Mouse (Mus musculus): ENCODE results near the gene Gpam. TPM values are rescaled to one million over a fixed set of nuclear protein-coding genes. Genes with fewer than 3 reads are reported as not detected.

Gpam gene
- polyA plus RNA-seq, 2 experiments, result 15.9 to 16.0 TPM

DNA sequence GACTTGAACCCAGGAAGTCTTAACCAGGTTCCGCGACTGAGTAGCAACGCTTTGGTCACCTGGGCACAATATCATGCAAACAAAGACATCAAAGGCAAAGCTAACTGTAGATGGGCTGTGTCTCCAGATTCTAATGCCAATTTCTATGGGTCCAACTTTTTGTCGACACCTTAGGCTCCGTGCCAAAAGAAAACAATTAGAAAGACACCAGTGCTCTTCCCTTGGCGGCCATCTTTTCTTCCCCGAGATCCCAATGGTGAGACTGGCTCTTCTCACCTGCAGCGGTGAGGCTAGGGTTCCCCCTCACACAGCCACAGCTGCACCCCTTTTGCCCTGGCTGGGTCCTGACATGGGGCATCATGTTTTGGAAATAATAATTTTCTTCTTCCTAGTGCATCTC is 64.5 kb downstream of the Gpam start:
- no peak overlapping the region for H3K4me2 ChIP-seq (replicated peaks; ENCODE audit: low read depth, low read length, severe bottlenecking)
- peaks cover 10% of the 10 kb centered on the region; the same call in 1 of the 2 replicates for H3K36me3 ChIP-seq (ENCODE audit: control insufficient read depth, insufficient read depth, low read length)
- no peak for ATAC-seq (ENCODE audit: low FRiP score, low read depth)
- no peak overlapping the region for H3K4me3 ChIP-seq (replicated peaks; ENCODE audit: low read length)
- no peak overlapping the region for H3K9ac ChIP-seq (ENCODE audit: low read depth, low read length, severe bottlenecking)
- no peaks in the 10 kb centered on the region for H3K27me3 ChIP-seq (ENCODE audit: control insufficient read depth, insufficient read depth, low read length)
- DNase-seq (ENCODE audit: low spot score), result no peak
- H3K9me3 ChIP-seq (ENCODE audit: control insufficient read depth, low read length), result no peaks in the 10 kb centered on the region
- H3K27ac ChIP-seq (replicated peaks; ENCODE audit: low read depth, low read length), result no peak overlapping the region
- 91% methylated on average over 8 of the region's 8 CpGs for WGBS
- TF ChIP-seq POLR2A (IDR thresholded peaks at IDR 0.05; ENCODE audit: borderline replicate concordance, extremely low read depth, insufficient read depth, insufficient read length), result no peak
- H3K4me1 ChIP-seq (ENCODE audit: control insufficient read depth, insufficient read depth, low read length), result no peaks in the 10 kb centered on the region

DNA sequence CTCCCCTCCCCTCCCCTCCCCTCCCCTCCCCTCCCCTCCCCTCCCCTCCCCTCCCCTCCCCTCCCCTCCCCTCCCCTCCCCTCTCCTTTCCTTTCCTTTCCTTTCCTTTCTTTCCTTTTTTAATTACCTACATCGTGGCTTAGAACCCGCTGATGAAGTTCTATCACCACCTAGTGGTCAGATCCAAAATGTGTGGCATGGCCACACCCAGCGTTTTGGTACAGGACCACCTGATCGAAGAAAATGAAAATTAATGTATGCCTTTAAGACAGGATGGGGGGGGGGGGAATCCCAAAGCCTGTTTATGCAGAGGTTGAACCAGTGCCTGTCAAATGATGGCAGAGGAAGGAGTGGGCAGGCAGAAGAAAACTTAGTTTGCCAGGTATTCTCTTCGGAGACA is 65.1 kb downstream of the Gpam start:
- DNase-seq (ENCODE audit: low spot score), result peak; percentile 87
- Histone ChIP-seq H3K4me3 (replicated peaks; ENCODE audit: low read length) (no peak overlapping the region), H3K27ac (replicated peaks; ENCODE audit: low read depth, low read length) (no peak overlapping the region), H3K4me2 (replicated peaks; ENCODE audit: low read depth, low read length, severe bottlenecking) (no peak overlapping the region), H3K4me1 (ENCODE audit: control insufficient read depth, insufficient read depth, low read length) (no peaks in the 10 kb centered on the region), H3K27me3 (ENCODE audit: control insufficient read depth, insufficient read depth, low read length) (no peaks in the 10 kb centered on the region), H3K9ac (ENCODE audit: low read depth, low read length, severe bottlenecking) (no peak overlapping the region), H3K9me3 (ENCODE audit: control insufficient read depth, low read length) (no peaks in the 10 kb centered on the region), H3K36me3 (ENCODE audit: control insufficient read depth, insufficient read depth, low read length) (peaks cover 7% of the 10 kb centered on the region; the same call in 1 of the 2 replicates)
- TF ChIP-seq POLR2A (IDR thresholded peaks at IDR 0.05; ENCODE audit: borderline replicate concordance, extremely low read depth, insufficient read depth, insufficient read length), result no peak
- ATAC-seq (ENCODE audit: low FRiP score, low read depth), result peak; percentile 65; the same call in 1 of the 2 replicates
- WGBS, result 32% methylated on average over 5 of the region's 5 CpGs

DNA sequence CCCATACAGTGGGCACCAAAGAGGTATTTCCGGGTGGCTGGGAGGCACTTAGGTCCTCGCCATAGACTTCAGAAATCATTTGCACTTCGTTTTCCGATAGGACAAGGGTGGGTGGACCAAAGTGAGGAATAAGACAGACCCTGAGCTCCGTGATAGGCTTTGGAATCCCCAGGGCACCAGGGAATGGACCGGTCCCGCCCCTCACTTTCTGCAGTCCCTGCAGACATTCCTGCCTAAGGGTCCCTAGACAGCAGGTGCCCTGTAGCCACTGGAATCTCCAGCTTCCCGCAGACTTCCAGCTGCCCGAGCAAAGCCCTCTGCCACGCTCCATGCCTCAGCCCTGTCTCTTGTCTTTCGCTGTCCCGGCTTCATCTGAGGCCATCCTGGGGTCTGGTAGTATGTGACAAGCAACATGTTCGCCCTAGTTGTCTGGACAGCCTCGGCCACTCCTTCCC is 65.6 kb downstream of the Gpam start:
- Histone ChIP-seq H3K4me3 (replicated peaks; ENCODE audit: low read length) (0 out of 2 replicates have a peak overlapping the region, but pooled peaks have one; percentile 16), H3K4me2 (replicated peaks; ENCODE audit: low read depth, low read length, severe bottlenecking) (peak overlapping the region; percentile 41), H3K9me3 (ENCODE audit: control insufficient read depth, low read length) (no peaks in the 10 kb centered on the region), H3K4me1 (ENCODE audit: control insufficient read depth, insufficient read depth, low read length) (no peaks in the 10 kb centered on the region), H3K27me3 (ENCODE audit: control insufficient read depth, insufficient read depth, low read length) (no peaks in the 10 kb centered on the region), H3K27ac (replicated peaks; ENCODE audit: low read depth, low read length) (no peak overlapping the region), H3K9ac (ENCODE audit: low read depth, low read length, severe bottlenecking) (no peak overlapping the region), H3K36me3 (ENCODE audit: control insufficient read depth, insufficient read depth, low read length) (0 out of 2 replicates have a peak, but pooled peaks cover 4% of the 10 kb centered on the region)
- no peak for TF ChIP-seq POLR2A (IDR thresholded peaks at IDR 0.05; ENCODE audit: borderline replicate concordance, extremely low read depth, insufficient read depth, insufficient read length)
- ATAC-seq (ENCODE audit: low FRiP score, low read depth) (no peak), DNase-seq (ENCODE audit: low spot score) (no peak)
- WGBS, result 13% methylated on average over 14 of the region's 14 CpGs

DNA sequence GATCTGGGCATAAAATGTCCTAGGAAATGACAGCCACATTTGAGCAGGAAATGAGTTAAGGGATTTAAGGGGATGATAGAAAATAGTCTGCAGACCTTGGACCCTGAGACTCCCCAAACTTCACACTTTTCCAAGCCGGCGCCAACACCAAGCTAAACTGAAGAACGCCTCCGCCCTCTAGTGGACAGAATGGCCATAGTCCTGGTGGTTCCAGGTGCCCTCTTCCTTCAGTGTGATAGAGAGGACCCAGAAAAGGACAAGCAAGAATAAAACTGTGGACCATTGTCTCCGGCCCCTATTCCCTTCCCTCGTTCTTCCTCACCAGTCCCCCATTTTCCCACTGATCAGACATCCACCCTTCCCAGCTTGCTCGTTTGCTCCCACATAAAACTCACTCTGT is 66.1 kb downstream of the Gpam start:
- Histone ChIP-seq H3K4me3 (replicated peaks; ENCODE audit: low read length) (no peak overlapping the region), H3K27ac (replicated peaks; ENCODE audit: low read depth, low read length) (no peak overlapping the region), H3K27me3 (ENCODE audit: control insufficient read depth, insufficient read depth, low read length) (no peaks in the 10 kb centered on the region), H3K9me3 (ENCODE audit: control insufficient read depth, low read length) (no peaks in the 10 kb centered on the region), H3K36me3 (ENCODE audit: control insufficient read depth, insufficient read depth, low read length) (0 out of 2 replicates have a peak, but pooled peaks cover 2% of the 10 kb centered on the region), H3K4me1 (ENCODE audit: control insufficient read depth, insufficient read depth, low read length) (no peaks in the 10 kb centered on the region), H3K4me2 (replicated peaks; ENCODE audit: low read depth, low read length, severe bottlenecking) (0 out of 2 replicates have a peak overlapping the region, but pooled peaks have one; percentile 41), H3K9ac (ENCODE audit: low read depth, low read length, severe bottlenecking) (no peak overlapping the region)
- DNase-seq (ENCODE audit: low spot score) (peak; percentile 87), ATAC-seq (ENCODE audit: low FRiP score, low read depth) (peak; percentile 39; the same call in 1 of the 2 replicates)
- WGBS, result 2% methylated on average over 7 of the region's 7 CpGs
- TF ChIP-seq POLR2A (IDR thresholded peaks at IDR 0.05; ENCODE audit: borderline replicate concordance, extremely low read depth, insufficient read depth, insufficient read length), result no peak

DNA sequence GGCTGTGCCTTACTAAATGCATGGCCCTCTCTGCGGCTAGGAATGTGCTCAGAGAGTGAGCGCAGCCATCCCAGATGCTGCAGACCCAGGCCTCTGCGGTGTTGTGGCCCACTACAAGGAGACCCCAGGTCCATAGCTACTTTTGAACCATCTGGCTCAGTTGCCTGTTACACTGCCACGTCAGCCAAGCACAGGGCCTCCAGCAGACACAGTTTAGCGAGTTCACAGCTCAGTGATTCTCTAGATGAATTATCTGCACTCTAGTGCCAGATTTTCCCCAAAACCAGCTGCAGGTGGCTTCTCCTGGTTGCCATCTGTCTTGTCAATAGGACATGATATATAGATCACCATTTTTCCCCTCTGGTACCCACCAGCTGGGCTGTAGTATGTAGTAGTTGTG is 69.6 kb downstream of the Gpam start:
- no peak for ATAC-seq (ENCODE audit: low FRiP score, low read depth)
- H3K27me3 ChIP-seq (ENCODE audit: control insufficient read depth, insufficient read depth, low read length), result no peaks in the 10 kb centered on the region
- TF ChIP-seq POLR2A (IDR thresholded peaks at IDR 0.05; ENCODE audit: borderline replicate concordance, extremely low read depth, insufficient read depth, insufficient read length), result no peak
- no peak overlapping the region for H3K4me2 ChIP-seq (replicated peaks; ENCODE audit: low read depth, low read length, severe bottlenecking)
- no peaks in the 10 kb centered on the region for H3K36me3 ChIP-seq (ENCODE audit: control insufficient read depth, insufficient read depth, low read length)
- H3K9me3 ChIP-seq (ENCODE audit: control insufficient read depth, low read length), result no peaks in the 10 kb centered on the region
- no peak for DNase-seq (ENCODE audit: low spot score)
- no peak overlapping the region for H3K4me3 ChIP-seq (replicated peaks; ENCODE audit: low read length)
- no peaks in the 10 kb centered on the region for H3K4me1 ChIP-seq (ENCODE audit: control insufficient read depth, insufficient read depth, low read length)
- H3K27ac ChIP-seq (replicated peaks; ENCODE audit: low read depth, low read length), result no peak overlapping the region
- 75% methylated on average over 5 of the region's 5 CpGs for WGBS
- H3K9ac ChIP-seq (ENCODE audit: low read depth, low read length, severe bottlenecking), result no peak overlapping the region
